Mouse (Mus musculus) activated CD4-positive, CD25-positive, alpha-beta regulatory T cell (primary cell): ENCODE measurements around the gene Gm17581. TPM values are rescaled to one million over a fixed set of nuclear protein-coding genes. Genes with fewer than 3 reads are reported as not detected.

ENCODE experiments used
- polyA plus RNA-seq, 2 experiments: library from polyadenylated mRNA; unstranded; fragments of 100-300 nt; shearing (Covaris generic); gene quantifications; one replicate each; pipeline ENCODE4 v1.2.1; 2017

The Gm17581 gene
- not detected for polyA plus RNA-seq

DNA sequence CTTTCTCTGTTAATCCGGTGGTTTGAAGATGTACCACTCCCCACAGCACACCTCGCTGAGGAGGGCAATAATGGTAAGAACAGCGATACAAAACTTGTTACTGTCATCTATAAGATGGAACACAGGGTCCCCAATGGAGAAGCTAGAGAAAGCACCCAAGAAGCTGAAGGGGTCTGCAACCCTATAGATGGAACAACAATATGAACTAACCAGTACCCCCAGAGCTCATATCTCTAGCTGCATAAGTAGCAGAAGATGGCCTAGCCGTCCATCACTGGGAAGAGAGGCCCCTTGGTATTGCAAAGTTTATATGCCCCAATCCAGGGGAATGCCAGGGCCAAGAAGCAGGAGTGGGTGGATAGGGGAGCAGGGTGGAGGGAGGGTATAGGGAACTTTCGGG, at the start of gene Gm17581:
Gene Gm17581 (minus strand): TSS at position 101 of the 400 bp plus-strand sequence.

DNA sequence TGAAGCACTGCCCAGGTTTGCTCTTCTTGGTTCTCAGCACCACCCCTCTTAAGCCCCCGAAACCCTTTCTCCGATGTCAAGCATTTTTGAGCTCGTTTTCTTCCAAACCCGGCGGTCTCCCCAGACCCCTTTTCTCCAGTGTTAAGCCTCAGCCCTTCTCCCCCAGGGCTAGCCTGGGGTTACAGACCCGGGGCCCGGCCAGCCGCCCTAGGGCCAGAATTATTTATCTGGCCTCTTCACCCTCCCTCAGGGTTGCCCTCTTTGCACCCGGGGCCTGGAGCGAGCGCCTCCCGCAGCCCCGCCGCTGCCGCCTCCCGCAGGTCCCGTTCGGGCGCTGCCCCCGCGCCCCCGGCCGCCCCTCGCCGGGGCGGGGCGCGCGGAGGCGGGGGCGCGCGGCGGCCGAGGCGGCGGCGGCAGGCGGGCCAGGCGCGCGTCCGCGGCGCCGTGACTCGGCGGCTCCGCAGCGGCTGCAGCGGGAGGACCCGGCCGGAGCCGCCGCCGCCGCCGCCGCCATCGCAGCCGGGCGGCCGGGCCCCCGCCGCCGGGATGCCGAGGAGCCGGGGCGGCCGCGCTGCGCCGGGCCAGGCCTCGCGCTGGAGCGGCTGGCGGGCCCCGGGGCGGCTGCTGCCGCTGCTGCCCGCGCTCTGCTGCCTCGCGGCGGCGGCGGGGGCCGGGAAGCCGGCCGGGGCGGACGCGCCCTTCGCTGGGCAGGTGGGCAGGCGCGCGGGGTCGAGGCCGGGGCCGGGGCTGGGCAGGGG, 39.4 kb upstream of the Gm17581 start, which contains the start of gene Mmp24:
Gene Mmp24 (plus strand): TSS at position 416 of the 758 bp plus-strand sequence.

DNA sequence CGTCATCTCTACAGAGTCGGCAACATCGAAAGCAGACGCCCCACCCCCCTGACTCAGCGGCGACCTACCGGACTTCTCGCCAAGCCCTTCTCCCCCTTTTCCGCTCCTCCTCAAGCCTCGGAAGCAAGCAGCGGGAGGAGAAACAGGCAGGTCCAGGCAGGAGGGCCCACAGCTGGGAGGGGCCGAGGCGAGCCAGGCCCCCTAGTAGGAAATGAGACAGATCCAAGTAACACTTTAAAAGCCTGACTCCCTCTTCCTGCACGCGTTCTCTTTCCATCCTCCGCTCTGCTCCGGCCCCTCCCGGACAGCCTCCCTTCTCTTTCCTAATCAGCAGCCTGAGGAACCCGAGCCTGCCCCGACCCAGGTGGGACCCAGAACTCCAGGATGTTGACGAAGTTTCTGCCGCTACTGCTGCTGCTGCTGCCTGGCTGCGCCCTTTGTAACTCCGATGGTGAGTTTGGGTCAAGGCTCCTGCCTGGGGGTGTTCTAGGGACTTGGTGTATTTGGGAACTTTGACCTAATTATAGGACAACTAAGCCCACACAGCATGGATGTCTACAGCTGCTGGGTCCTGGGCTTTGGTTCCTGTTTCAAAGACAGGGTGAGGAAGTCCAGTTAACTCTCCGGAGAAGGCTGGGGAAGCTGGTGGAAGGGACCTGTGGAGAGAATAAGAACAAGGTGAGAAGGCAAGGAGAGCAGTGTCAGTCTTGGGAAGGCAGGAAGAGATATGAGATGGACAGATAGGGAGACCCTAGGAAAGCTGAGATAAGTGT, 15.5 kb upstream of the Gm17581 start, which contains the start of gene Procr:
Gene Procr (plus strand): TSS at position 104 of the 773 bp plus-strand sequence.

DNA sequence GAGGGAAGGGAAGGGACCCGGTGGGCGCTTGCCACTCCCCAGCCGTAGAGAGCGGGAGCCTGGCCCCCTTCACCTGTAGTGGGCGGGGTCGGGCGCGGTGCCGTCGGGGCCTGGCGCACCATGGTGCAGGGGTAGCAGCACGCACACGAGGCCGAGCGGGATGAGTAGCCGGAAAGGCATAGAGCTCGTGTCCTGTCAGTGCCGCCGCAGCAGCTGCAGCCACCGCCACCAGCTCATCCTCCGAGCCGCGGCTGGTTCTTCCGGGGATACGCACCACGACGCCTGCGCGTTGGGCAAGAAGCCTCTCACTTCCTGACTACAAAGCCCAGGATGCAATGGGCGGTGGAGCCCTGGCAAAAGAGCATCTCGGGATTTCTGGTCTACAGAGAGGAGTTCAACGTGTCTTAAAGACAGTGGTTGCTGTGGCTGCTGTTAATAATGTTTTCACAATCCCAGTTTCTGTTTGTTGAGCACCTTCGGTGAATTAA, 6.5 kb downstream of the Gm17581 start, which contains the start of gene Edem2:
Gene Edem2 (minus strand): TSS at position 318 of the 488 bp plus-strand sequence.

DNA sequence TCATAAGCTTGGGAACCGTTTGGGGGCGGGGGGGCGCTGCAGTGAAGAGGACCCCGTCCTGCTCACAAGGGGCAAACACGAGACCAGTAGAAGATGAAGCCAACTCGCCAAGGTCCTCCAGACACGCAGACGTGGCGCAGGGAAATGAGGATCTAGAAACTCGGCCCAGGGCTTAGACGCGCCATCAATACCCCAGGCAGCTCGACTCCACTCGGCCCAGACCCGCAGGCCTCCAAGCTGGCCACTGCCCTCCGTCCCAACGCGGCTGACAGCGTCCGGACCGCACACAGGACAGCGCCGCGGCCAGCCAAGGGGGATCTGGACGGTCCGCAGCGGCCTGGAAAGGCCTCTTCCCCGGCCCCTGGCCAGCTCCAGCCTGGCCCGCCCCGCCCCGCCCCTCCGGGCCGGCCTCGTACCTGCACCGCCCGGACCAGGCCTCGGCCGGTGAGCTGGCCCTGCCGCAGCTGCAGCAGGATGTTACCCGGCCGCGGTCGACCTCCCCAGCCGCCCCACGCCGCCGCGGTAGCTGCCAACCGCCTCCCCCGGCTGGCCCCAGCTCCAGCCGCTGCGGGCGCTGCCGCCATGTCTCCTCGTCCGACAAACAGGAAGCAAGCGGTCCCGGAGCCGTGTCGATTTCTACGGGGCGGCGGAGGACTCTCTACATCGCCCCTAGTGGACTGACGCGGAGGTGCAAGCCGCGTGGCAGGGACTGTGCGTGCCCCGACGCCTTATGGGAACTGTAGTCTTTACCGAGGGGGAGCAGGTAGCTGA, 43.8 kb downstream of the Gm17581 start, which contains the start of gene Trpc4ap:
Gene Trpc4ap (minus strand): TSS at position 662 of the 771 bp plus-strand sequence.

Other genes with a start within 250 kb of the Gm17581 start
- gene Acss2, start 217.9 kb downstream of the Gm17581 start, polyA plus RNA-seq: 10 to 100 TPM; 55.1 to 66.8 TPM
- 1 to 10 TPM; 6.2 to 8.3 TPM for gene Ggt7, start 217.6 kb downstream of the Gm17581 start, polyA plus RNA-seq
- 10 to 100 TPM; 15.6 to 15.7 TPM for gene Gss, start 143.1 kb downstream of the Gm17581 start, polyA plus RNA-seq
- under 1 TPM in 1 of 2 experiments, not detected in 1; 0.02 TPM for gene Myh7b, start 124.7 kb downstream of the Gm17581 start, polyA plus RNA-seq
- 100 to 1,000 TPM; 208 to 271 TPM for gene Trpc4ap, start 43.5 kb downstream of the Gm17581 start, polyA plus RNA-seq
- 10 to 100 TPM; 65.5 to 66.5 TPM for gene Edem2, start 6.4 kb downstream of the Gm17581 start, polyA plus RNA-seq
- gene Procr, start 15.3 kb upstream of the Gm17581 start, polyA plus RNA-seq: under 1 TPM; 0.36 to 0.87 TPM
- gene Mmp24, start 39.5 kb upstream of the Gm17581 start, polyA plus RNA-seq: under 1 TPM in 1 of 2 experiments, not detected in 1; 0.06 TPM
- 10 to 100 TPM; 44.9 to 51.3 TPM for gene BC029722, start 83.6 kb upstream of the Gm17581 start, polyA plus RNA-seq
- gene Eif6, start 91.1 kb upstream of the Gm17581 start, polyA plus RNA-seq: 100 to 1,000 TPM; 204 to 246 TPM
- not detected for gene Fam83c, start 99.0 kb upstream of the Gm17581 start, polyA plus RNA-seq
- 10 to 100 TPM; 26.6 to 30.4 TPM for gene Uqcc1, start 194.4 kb upstream of the Gm17581 start, polyA plus RNA-seq
- not detected for gene Gm15557, start 204.9 kb upstream of the Gm17581 start, polyA plus RNA-seq
- gene Gdf5, start 209.5 kb upstream of the Gm17581 start, polyA plus RNA-seq: not detected
- gene Cep250, start 220.6 kb upstream of the Gm17581 start, polyA plus RNA-seq: 10 to 100 TPM; 23.8 to 46.7 TPM